Mouse (Mus musculus): ENCODE results near the gene Pip4k2a. TPM values are rescaled to one million over a fixed set of nuclear protein-coding genes. Genes with fewer than 3 reads are reported as not detected.

Pip4k2a gene
- total and polyA plus RNA-seq, 3 experiments, result 5.8 to 40.3 (median 32.3) TPM

- no peak for DNase-seq
Observed at GRCm38 (mm10) chr2:18833024-18833590, 164.8 kb downstream of the Pip4k2a start.

GRCm38 (mm10) chr2:18831031-18831774, 166.7 kb downstream of the Pip4k2a start:
- DNase-seq, result no peak

GRCm38 (mm10) chr2:18822711-18823110, 175.2 kb downstream of the Pip4k2a start:
- peak; percentile 20 for DNase-seq

- DNase-seq, result peak; percentile 69
Observed at GRCm38 (mm10) chr2:18821451-18822379, 176.2 kb downstream of the Pip4k2a start.

- no peak for DNase-seq
Observed at GRCm38 (mm10) chr2:18819520-18819919, 178.4 kb downstream of the Pip4k2a start.

GRCm38 (mm10) chr2:18816036-18816435, 181.9 kb downstream of the Pip4k2a start:
- DNase-seq, result no peak

GRCm38 (mm10) chr2:18815336-18815965, 182.5 kb downstream of the Pip4k2a start:
- no peak for DNase-seq

- DNase-seq, result no peak
Observed at GRCm38 (mm10) chr2:18814447-18814804, 183.5 kb downstream of the Pip4k2a start.

GRCm38 (mm10) chr2:18813683-18814446, 184.1 kb downstream of the Pip4k2a start:
- DNase-seq, result peak; percentile 30

GRCm38 (mm10) chr2:18807961-18808360, 190.0 kb downstream of the Pip4k2a start:
- DNase-seq, result no peak

GRCm38 (mm10) chr2:18801281-18801862, 196.6 kb downstream of the Pip4k2a start:
- no peak for DNase-seq

GRCm38 (mm10) chr2:18800646-18801251, 197.2 kb downstream of the Pip4k2a start:
- no peak for DNase-seq

GRCm38 (mm10) chr2:18799966-18800645, 197.8 kb downstream of the Pip4k2a start:
- DNase-seq, result peak; percentile 40

GRCm38 (mm10) chr2:18799265-18799965, 198.5 kb downstream of the Pip4k2a start:
- DNase-seq, result no peak

GRCm38 (mm10) chr2:18797776-18798175, 200.2 kb downstream of the Pip4k2a start:
- DNase-seq, result no peak

GRCm38 (mm10) chr2:18794261-18794660, 203.7 kb downstream of the Pip4k2a start:
- DNase-seq, result no peak
